Mouse (Mus musculus): ENCODE results near the gene Hipk2. TPM values are rescaled to one million over a fixed set of nuclear protein-coding genes. Genes with fewer than 3 reads are reported as not detected.

Hipk2 gene
- polyA plus RNA-seq, 1 experiment from 2014 or later, result 12.0 TPM

DNA sequence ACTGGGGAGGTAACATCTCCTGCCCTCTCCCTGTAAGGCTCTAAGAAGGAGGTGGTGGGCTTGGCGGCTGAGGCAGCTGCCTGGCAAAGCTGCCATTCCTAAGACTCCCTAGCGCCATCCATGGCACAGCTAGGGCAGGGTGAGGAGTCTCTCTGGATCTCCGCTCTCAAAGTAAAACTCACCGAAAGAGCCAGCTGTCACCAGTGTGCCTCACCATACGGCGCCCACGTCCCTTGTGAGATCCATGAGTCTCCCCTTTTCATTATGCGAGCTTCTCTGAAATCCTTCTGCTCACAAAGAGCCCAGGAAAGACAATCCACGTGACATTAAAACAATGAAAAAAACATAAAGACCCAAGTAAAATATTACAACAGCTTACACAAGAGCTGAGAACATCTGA is 179.4 kb downstream of the Hipk2 start:
- Histone ChIP-seq H3K9me3 (ENCODE audit: control insufficient read depth) (no peaks in the 10 kb centered on the region), H3K27me3 (replicated peaks; ENCODE audit: control insufficient read depth, insufficient read depth, low read length) (no peaks in the 10 kb centered on the region), H3K4me2 (replicated peaks; ENCODE audit: low read depth) (no peak overlapping the region), H3K27ac (ENCODE audit: low read depth, low read length) (no peak overlapping the region), H3K4me3 (ENCODE audit: low read depth, low read length) (no peak overlapping the region), H3K36me3 (ENCODE audit: control insufficient read depth, insufficient read depth) (peaks cover 66% of the 10 kb centered on the region), H3K4me1 (replicated peaks; ENCODE audit: control insufficient read depth, insufficient read depth, low read length) (no peaks in the 10 kb centered on the region), H3K9ac (ENCODE audit: low read depth, low read length) (no peak overlapping the region)
- no peak for TF ChIP-seq CTCF (IDR thresholded peaks at IDR 0.05; ENCODE audit: low read depth)
- no peak for ATAC-seq
- 92% methylated on average over 9 of the region's 9 CpGs for WGBS

DNA sequence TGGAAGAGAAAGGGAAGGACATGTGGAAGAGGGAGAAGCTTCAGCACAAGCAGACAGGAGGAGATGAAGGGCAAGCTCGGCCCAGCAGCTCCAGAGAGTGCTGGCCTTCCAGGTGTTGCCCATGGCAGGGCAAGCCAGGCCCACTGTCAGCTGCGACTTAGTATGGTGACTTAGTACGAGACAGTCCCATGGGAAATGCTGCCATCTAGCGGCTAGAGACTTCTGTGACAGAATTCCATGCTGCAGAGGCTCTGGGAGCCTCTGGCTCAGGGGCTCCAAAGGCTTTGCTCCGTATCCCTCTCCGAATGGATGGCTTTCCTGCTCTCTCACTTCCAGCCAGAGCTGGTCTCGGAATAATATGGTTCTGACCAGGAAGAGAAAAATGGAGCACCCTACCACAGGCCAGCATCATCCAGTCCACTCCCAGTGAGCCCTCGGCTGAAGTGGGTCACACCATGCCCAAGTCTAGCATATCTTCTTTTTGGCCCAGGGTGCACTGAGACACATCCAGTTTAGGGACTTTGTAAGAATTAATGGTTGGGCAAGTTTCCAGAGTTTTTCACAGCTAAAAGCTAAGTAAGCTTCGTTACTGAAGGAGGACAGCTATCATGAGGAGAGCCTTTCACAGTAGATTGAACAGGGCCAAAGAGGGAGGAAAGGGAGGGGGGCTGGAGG is 180.4 kb downstream of the Hipk2 start:
- Histone ChIP-seq H3K4me2 (replicated peaks; ENCODE audit: low read depth) (no peak overlapping the region), H3K4me1 (replicated peaks; ENCODE audit: control insufficient read depth, insufficient read depth, low read length) (no peaks in the 10 kb centered on the region), H3K27ac (ENCODE audit: low read depth, low read length) (no peak overlapping the region), H3K9ac (ENCODE audit: low read depth, low read length) (no peak overlapping the region), H3K4me3 (ENCODE audit: low read depth, low read length) (no peak overlapping the region), H3K27me3 (replicated peaks; ENCODE audit: control insufficient read depth, insufficient read depth, low read length) (no peaks in the 10 kb centered on the region), H3K36me3 (ENCODE audit: control insufficient read depth, insufficient read depth) (peaks cover 58% of the 10 kb centered on the region), H3K9me3 (ENCODE audit: control insufficient read depth) (no peaks in the 10 kb centered on the region)
- ATAC-seq, result peak; percentile 52
- WGBS, result 32% methylated on average over 9 of the region's 9 CpGs
- TF ChIP-seq CTCF (IDR thresholded peaks at IDR 0.05; ENCODE audit: low read depth), result peak; percentile 91

DNA sequence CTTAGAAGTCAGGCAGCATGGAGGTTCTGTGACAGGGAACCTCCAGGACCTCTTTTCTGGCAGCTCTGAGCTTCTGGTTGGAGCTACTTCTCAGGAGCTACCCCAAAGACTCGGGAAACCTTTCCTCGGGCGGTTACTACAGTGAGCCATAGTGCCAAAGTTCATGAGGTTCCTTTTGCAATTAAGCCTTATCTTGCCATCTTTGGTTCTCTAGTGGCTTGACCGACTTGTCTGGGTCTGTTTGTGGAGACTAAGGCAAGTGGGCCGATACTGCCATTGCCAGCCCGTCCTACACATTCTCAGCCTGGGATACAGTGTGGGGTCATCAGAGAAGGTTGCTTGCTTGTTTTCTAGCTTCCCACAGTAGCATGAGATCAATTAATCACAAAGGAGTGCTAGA is 183.4 kb downstream of the Hipk2 start:
- no peak overlapping the region for H3K4me3 ChIP-seq (ENCODE audit: low read depth, low read length)
- no peak for ATAC-seq
- peaks cover 33% of the 10 kb centered on the region for H3K36me3 ChIP-seq (ENCODE audit: control insufficient read depth, insufficient read depth)
- no peaks in the 10 kb centered on the region for H3K4me1 ChIP-seq (replicated peaks; ENCODE audit: control insufficient read depth, insufficient read depth, low read length)
- TF ChIP-seq CTCF (IDR thresholded peaks at IDR 0.05; ENCODE audit: low read depth), result no peak
- H3K27ac ChIP-seq (ENCODE audit: low read depth, low read length), result no peak overlapping the region
- no peak overlapping the region for H3K9ac ChIP-seq (ENCODE audit: low read depth, low read length)
- H3K27me3 ChIP-seq (replicated peaks; ENCODE audit: control insufficient read depth, insufficient read depth, low read length), result no peaks in the 10 kb centered on the region
- H3K9me3 ChIP-seq (ENCODE audit: control insufficient read depth), result no peaks in the 10 kb centered on the region
- H3K4me2 ChIP-seq (replicated peaks; ENCODE audit: low read depth), result no peak overlapping the region
- 49% methylated on average over 6 of the region's 6 CpGs for WGBS

DNA sequence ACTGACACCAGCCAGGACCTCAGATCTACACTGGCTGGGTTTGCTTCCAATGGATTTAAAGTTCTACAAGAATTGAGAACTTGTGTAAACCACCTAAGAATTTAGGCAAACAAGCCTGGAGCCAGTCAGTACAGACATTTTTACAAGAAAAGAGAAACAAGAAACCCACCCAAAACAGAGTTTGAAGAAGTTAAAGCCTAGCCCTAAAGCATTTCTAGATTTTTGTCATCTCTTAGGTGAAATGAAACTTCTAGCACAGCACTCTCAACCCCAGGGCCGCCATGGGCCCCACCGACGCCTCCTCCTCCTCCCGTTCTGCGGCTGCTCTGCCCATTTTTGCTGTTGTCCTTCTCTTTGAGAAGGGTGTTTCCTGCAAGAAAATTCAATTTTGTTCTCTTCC is 184.9 kb downstream of the Hipk2 start:
- Histone ChIP-seq H3K27ac (ENCODE audit: low read depth, low read length) (no peak overlapping the region; the same call in 1 of the 2 replicates), H3K27me3 (replicated peaks; ENCODE audit: control insufficient read depth, insufficient read depth, low read length) (no peaks in the 10 kb centered on the region), H3K4me1 (replicated peaks; ENCODE audit: control insufficient read depth, insufficient read depth, low read length) (no peaks in the 10 kb centered on the region), H3K9ac (ENCODE audit: low read depth, low read length) (no peak overlapping the region), H3K9me3 (ENCODE audit: control insufficient read depth) (no peaks in the 10 kb centered on the region), H3K4me3 (ENCODE audit: low read depth, low read length) (no peak overlapping the region), H3K36me3 (ENCODE audit: control insufficient read depth, insufficient read depth) (peaks cover 22% of the 10 kb centered on the region), H3K4me2 (replicated peaks; ENCODE audit: low read depth) (no peak overlapping the region)
- no peak for TF ChIP-seq CTCF (IDR thresholded peaks at IDR 0.05; ENCODE audit: low read depth)
- ATAC-seq, result no peak
- WGBS, result 93% methylated on average over 5 of the region's 5 CpGs

DNA sequence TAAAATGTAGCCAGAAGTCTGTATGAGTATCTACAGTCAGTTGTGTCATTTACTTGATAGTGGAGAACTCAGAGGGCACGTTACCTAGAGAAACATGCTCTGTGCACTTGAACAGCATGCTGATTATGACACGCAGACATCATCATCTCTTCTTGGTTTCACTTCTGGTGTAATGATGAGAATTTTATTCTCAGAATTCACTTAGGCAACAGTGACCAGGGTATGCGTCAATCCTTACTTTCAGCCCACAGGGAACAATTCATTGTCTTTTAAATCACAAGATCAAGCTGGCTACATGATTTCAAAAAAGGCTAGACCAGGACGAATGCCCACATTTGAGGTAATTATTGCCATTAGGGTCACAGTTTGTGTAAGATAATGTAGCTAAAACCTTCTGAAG is 185.3 kb downstream of the Hipk2 start:
- H3K9ac ChIP-seq (ENCODE audit: low read depth, low read length), result no peak overlapping the region
- H3K4me1 ChIP-seq (replicated peaks; ENCODE audit: control insufficient read depth, insufficient read depth, low read length), result no peaks in the 10 kb centered on the region
- H3K4me2 ChIP-seq (replicated peaks; ENCODE audit: low read depth), result no peak overlapping the region
- no peaks in the 10 kb centered on the region for H3K9me3 ChIP-seq (ENCODE audit: control insufficient read depth)
- H3K27ac ChIP-seq (ENCODE audit: low read depth, low read length), result no peak overlapping the region
- H3K27me3 ChIP-seq (replicated peaks; ENCODE audit: control insufficient read depth, insufficient read depth, low read length), result no peaks in the 10 kb centered on the region
- no peak overlapping the region for H3K4me3 ChIP-seq (ENCODE audit: low read depth, low read length)
- no peak for ATAC-seq
- H3K36me3 ChIP-seq (ENCODE audit: control insufficient read depth, insufficient read depth), result peaks cover 21% of the 10 kb centered on the region
- 75% methylated on average over 4 of the region's 4 CpGs for WGBS
- no peak for TF ChIP-seq CTCF (IDR thresholded peaks at IDR 0.05; ENCODE audit: low read depth)

DNA sequence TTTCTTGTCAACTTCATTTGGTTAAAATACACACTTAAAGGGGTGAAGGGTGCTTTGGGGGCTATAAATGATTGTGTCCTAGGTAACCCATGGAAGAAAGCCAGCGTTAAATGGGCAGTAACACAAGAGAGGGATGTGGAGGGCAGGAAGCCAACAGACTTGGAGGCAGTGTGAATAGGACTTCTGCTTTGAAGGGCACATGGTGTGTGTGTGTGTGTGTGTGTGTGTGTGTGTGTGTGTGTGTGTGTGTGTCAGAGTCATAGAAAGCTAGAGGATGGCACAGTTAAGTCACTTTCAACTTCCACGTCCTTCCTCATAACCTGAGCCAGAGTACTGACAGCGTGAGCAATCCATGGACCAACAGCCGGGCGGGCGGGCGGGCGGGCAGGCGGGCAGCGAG is 187.1 kb downstream of the Hipk2 start:
- no peaks in the 10 kb centered on the region for H3K9me3 ChIP-seq (ENCODE audit: control insufficient read depth)
- WGBS, result 93% methylated on average over 10 of the region's 10 CpGs
- no peak for ATAC-seq
- H3K27me3 ChIP-seq (replicated peaks; ENCODE audit: control insufficient read depth, insufficient read depth, low read length), result no peaks in the 10 kb centered on the region
- no peak overlapping the region for H3K9ac ChIP-seq (ENCODE audit: low read depth, low read length)
- no peaks in the 10 kb centered on the region for H3K4me1 ChIP-seq (replicated peaks; ENCODE audit: control insufficient read depth, insufficient read depth, low read length)
- H3K4me2 ChIP-seq (replicated peaks; ENCODE audit: low read depth), result no peak overlapping the region
- no peak overlapping the region for H3K27ac ChIP-seq (ENCODE audit: low read depth, low read length)
- TF ChIP-seq CTCF (IDR thresholded peaks at IDR 0.05; ENCODE audit: low read depth), result no peak
- peaks cover 11% of the 10 kb centered on the region for H3K36me3 ChIP-seq (ENCODE audit: control insufficient read depth, insufficient read depth)
- no peak overlapping the region for H3K4me3 ChIP-seq (ENCODE audit: low read depth, low read length)

Data from intestine, postnatal 0 days (tissue).